Mouse (Mus musculus) layer of hippocampus, postnatal 25 days (tissue): ENCODE results near the gene Ccdc80. TPM values are rescaled to one million over a fixed set of nuclear protein-coding genes. Genes with fewer than 3 reads are reported as not detected.
A peak's percentile ranks its signal among the peaks of the same experiment; 100 is the strongest.

ENCODE experiments used
- DNase-seq, 2 experiments: peaks; one replicate each; pipeline ENCODE4 v3.0.0; 2022; ENCODE audit warnings: mixed read lengths in 2 of 2, low spot score in 1 of 2; ENCODE audit errors: extremely low spot score in 1 of 2
- total RNA-seq, 2 experiments: library from RNA; stranded (reverse); gene quantifications; 2 replicates each; pipeline ENCODE4 v1.2.3; 2021

Ccdc80 gene
- total RNA-seq, result 1 to 10 TPM; 3.9 to 4.0 TPM

GRCm38 (mm10) chr16:45093137-45093731 lies at the start of gene Ccdc80:
Gene Ccdc80 (plus strand): TSS chr16:45093402.
- no peak for DNase-seq

GRCm38 (mm10) chr16:45044844-45045243 lies 48.4 kb upstream of the Ccdc80 start:
- DNase-seq, result no peak

DNA sequence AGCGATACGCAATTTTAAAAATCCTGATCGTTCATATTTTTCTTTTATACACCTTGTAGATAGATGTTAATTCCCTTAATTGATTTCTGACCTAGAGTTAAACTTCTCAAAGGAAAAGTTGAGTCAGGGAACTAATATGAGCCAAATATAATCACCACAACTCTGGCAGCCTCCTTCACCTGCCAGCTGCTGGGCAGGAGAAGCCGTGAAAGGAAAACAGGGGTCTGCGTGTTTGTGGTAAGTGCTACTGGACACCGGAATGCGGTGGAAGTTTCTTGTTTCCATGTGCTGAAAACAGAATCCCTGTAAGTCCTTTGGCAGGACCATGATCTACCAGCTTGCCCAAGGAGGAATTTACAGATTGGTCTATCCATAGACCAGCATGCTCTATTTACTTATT lies 36.0 kb upstream of the Ccdc80 start:
- no peak for DNase-seq

GRCm38 (mm10) chr16:45057922-45058321 lies 35.3 kb upstream of the Ccdc80 start:
- DNase-seq, result no peak

- DNase-seq, result no peak
Observed at GRCm38 (mm10) chr16:45061140-45061539, 32.1 kb upstream of the Ccdc80 start.

- DNase-seq, result no peak
Observed at GRCm38 (mm10) chr16:45070383-45071083, 22.7 kb upstream of the Ccdc80 start.

GRCm38 (mm10) chr16:45071424-45071823 lies 21.8 kb upstream of the Ccdc80 start:
- no peak for DNase-seq

DNA sequence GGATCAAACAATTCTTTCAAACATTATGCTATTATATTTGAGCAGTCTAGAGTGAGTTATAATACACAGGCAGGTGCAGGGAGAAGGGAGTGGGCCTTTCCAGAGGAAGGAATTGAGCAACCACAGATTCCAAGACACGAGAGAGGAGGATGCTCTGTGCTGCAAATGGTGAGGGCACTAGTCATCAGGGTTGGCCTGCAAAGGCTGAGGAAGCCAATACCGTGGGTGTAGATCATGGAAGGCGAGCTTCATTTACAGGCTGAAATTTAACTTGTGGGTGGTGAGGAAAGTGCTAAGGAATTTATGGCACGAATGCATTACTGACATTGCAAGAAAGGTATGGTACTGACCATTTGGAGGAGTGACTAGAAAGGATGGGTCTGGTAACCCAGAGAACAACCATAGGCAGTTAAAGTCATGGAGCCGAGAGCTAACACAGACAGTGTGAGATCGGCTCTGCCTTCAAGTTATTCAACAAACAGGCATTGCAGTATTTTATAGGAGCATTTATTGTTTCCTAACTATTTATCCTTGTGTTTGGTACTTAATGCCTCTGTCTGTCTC lies 15.6 kb upstream of the Ccdc80 start:
- DNase-seq, result no peak

GRCm38 (mm10) chr16:45079322-45079721 lies 13.9 kb upstream of the Ccdc80 start:
- no peak for DNase-seq

GRCm38 (mm10) chr16:45088842-45089241 lies 4.4 kb upstream of the Ccdc80 start:
- DNase-seq, result no peak

- DNase-seq, result peak; percentile 61 to 83
Observed at GRCm38 (mm10) chr16:45090005-45090404, 3.2 kb upstream of the Ccdc80 start.

- DNase-seq, result no peak
Observed at GRCm38 (mm10) chr16:45094136-45094756, 1.0 kb downstream of the Ccdc80 start.

DNA sequence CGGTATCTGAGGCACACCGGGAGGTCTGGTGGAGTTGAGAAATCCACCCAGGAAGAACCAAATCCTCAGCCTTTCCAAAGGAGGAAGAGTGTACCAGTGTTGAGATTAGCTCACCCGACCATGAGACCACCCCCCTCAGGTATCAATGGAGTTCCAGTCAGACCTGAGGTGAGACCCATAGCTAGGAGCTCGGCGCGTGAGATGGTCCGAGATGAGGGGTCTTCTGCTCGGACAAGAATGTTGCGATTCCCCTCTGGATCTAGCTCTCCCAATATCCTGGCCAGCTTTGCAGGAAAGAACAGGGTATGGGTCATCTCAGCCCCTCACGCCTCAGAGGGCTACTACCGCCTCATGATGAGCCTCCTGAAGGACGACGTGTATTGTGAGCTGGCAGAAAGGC lies 1.8 kb downstream of the Ccdc80 start:
- no peak for DNase-seq

GRCm38 (mm10) chr16:45095561-45096482 lies 2.6 kb downstream of the Ccdc80 start:
- DNase-seq, result no peak

- no peak for DNase-seq
Observed at GRCm38 (mm10) chr16:45097467-45097866, 4.3 kb downstream of the Ccdc80 start.

- DNase-seq, result no peak
Observed at GRCm38 (mm10) chr16:45098186-45098885, 5.1 kb downstream of the Ccdc80 start.

DNA sequence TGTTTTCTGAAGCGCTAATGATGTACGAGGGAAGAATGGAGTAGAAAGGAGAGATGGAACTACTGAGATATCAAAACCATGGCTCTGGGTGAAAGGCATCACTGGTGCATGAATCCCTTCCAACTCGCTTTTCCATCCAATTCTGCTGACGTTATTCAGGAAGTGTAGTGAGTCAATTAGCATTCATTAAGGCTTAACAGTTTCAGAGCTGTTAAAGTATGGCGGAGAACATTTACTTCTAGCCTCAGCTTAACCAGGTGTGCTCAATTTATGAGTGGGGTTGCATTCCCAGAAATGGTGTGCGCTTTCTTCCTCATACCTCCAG lies 5.6 kb downstream of the Ccdc80 start:
- no peak for DNase-seq

DNA sequence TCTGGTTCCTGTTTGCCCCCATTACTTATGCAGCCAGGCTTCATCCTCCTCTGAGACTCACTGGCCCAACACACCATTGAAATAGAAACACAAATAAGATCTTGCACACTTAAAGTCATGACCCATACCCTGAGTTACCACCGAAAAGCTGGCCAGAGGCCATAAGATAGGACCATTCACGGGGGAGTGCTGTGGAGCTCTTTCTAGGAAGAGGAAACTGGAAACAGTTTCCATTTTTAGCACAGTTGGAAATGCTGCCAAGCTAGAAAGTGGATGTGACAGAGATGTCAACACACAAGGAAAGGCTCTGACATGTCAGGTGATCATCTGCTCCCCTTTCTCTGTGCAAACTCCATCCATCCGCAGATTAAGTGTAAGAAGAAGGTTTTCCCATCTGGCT lies 7.7 kb downstream of the Ccdc80 start:
- no peak for DNase-seq

- DNase-seq, result no peak
Observed at GRCm38 (mm10) chr16:45104993-45105392, 11.8 kb downstream of the Ccdc80 start.
